Mouse (Mus musculus) C2C12 (cell line): ENCODE results near the gene Cox4i2. TPM values are rescaled to one million over a fixed set of nuclear protein-coding genes. Genes with fewer than 3 reads are reported as not detected.

Experiments used
- H3K27me3 ChIP-seq: one replicate; pipeline ENCODE4 v1.6.1; 2011; ENCODE audit not compliant: control insufficient read depth, insufficient read depth, insufficient read length
- H3K36me3 ChIP-seq: one replicate; pipeline ENCODE4 v1.6.1; 2011; ENCODE audit not compliant: control insufficient read depth, insufficient read depth
- H3K4me3 ChIP-seq: one replicate; pipeline ENCODE4 v1.5.1; 2011; ENCODE audit warnings: mild to moderate bottlenecking, control low read depth; ENCODE audit not compliant: poor library complexity, insufficient read depth, severe bottlenecking
- H3K79me2 ChIP-seq: one replicate; pipeline ENCODE4 v1.6.1; 2011; ENCODE audit not compliant: control insufficient read depth, insufficient read depth
- H3K79me3 ChIP-seq: one replicate; pipeline ENCODE4 v1.6.1; 2011; ENCODE audit warnings: low read depth, control low read depth
- H3ac ChIP-seq: one replicate; pipeline ENCODE3; 2011; ENCODE audit warnings: low read depth; ENCODE audit not compliant: control insufficient read depth, insufficient read length
- CEBPB ChIP-seq: IDR thresholded peaks from one replicate; pipeline ENCODE4 v1.6.1; 2011; ENCODE audit warnings: low read depth, mild to moderate bottlenecking, control low read depth, moderate library complexity
- CTCF ChIP-seq: IDR thresholded peaks from one replicate; pipeline ENCODE4 v1.5.1; 2011; ENCODE audit not compliant: control insufficient read depth, insufficient read depth, insufficient read length
- FOSL1 ChIP-seq: IDR thresholded peaks from one replicate; pipeline ENCODE4 v1.8.0; 2011; ENCODE audit warnings: mild to moderate bottlenecking, low read length; ENCODE audit not compliant: poor library complexity, insufficient read depth, severe bottlenecking
- MAX ChIP-seq: IDR thresholded peaks from one replicate; pipeline ENCODE4 v1.6.1; 2011; ENCODE audit warnings: mild to moderate bottlenecking, control low read depth
- MYOD1 ChIP-seq: IDR thresholded peaks from one replicate; pipeline ENCODE4 v1.6.1; 2011; ENCODE audit warnings: low read depth; ENCODE audit not compliant: control insufficient read depth, insufficient read length
- MYOG ChIP-seq: IDR thresholded peaks from one replicate; pipeline ENCODE4 v1.6.1; 2011; ENCODE audit not compliant: control insufficient read depth, insufficient read length; ENCODE audit errors: extremely low read depth
- USF1 ChIP-seq: IDR thresholded peaks from one replicate; pipeline ENCODE4 v1.6.1; 2011; ENCODE audit warnings: low read depth, mild to moderate bottlenecking, control low read depth, moderate library complexity
- polyA plus RNA-seq: library from polyadenylated mRNA; unstranded; fragments of >200 nt; fragmentation: generic; extraction: Trizol; gene quantifications from one replicate; pipeline ENCODE4 v1.2.1, GENCODE M21; 2012; ENCODE audit warnings: missing spikeins

Cox4i2 gene
- polyA plus RNA-seq, 1 experiment: 0.39 TPM

- no peak overlapping the region for H3K4me3 ChIP-seq
- TF ChIP-seq MYOG (no peak), MAX (no peak), FOSL1 (no peak), USF1 (no peak), MYOD1 (no peak), CTCF (no peak), CEBPB (no peak)
These were observed 28.7 kb upstream of the Cox4i2 start for GRCm38 (mm10) chr2:152725178-152725750.

GRCm38 (mm10) chr2:152726213-152726612, 27.8 kb upstream of the Cox4i2 start:
- H3ac ChIP-seq: no peak overlapping the region
- H3K79me3 ChIP-seq: peaks cover 1% of the 10 kb centered on the region
- no peaks in the 10 kb centered on the region for H3K27me3 ChIP-seq
- no peaks in the 10 kb centered on the region for H3K36me3 ChIP-seq
- no peak for TF ChIP-seq MAX
- TF ChIP-seq CTCF: no peak
- no peak for TF ChIP-seq MYOG
- TF ChIP-seq FOSL1: no peak
- no peak for TF ChIP-seq CEBPB
- TF ChIP-seq USF1: no peak
- no peak for TF ChIP-seq MYOD1
- peaks cover 22% of the 10 kb centered on the region for H3K79me2 ChIP-seq
- H3K4me3 ChIP-seq: no peak overlapping the region

More at GRCm38 (mm10) chr2:152725178-152725750, 28.7 kb upstream of the Cox4i2 start:
- Histone ChIP-seq H3K79me3 (no peaks in the 10 kb centered on the region), H3K79me2 (peaks cover 22% of the 10 kb centered on the region), H3ac (no peak overlapping the region), H3K27me3 (no peaks in the 10 kb centered on the region), H3K36me3 (no peaks in the 10 kb centered on the region)

GRCm38 (mm10) chr2:152726751-152727335, 27.1 kb upstream of the Cox4i2 start:
- Histone ChIP-seq H3K79me3 (peaks cover 1% of the 10 kb centered on the region), H3ac (peak overlapping the region; percentile 31), H3K79me2 (peaks cover 22% of the 10 kb centered on the region), H3K36me3 (no peaks in the 10 kb centered on the region), H3K4me3 (peak overlapping the region; percentile 15), H3K27me3 (no peaks in the 10 kb centered on the region)
- TF ChIP-seq MYOD1 (peak; percentile 68), USF1 (peak; percentile 91), CTCF (no peak), FOSL1 (no peak), CEBPB (peak; percentile 97)

GRCm38 (mm10) chr2:152727795-152728510, 26.0 kb upstream of the Cox4i2 start:
- Histone ChIP-seq H3K79me3 (peaks cover 3% of the 10 kb centered on the region), H3K27me3 (no peaks in the 10 kb centered on the region), H3K79me2 (peaks cover 22% of the 10 kb centered on the region), H3ac (peak overlapping the region; percentile 50), H3K4me3 (peak overlapping the region; percentile 15), H3K36me3 (no peaks in the 10 kb centered on the region)
- TF ChIP-seq MYOG (no peak), CTCF (no peak), FOSL1 (no peak), USF1 (no peak), CEBPB (no peak)

GRCm38 (mm10) chr2:152728594-152728993, 25.4 kb upstream of the Cox4i2 start:
- H3K4me3 ChIP-seq: no peak overlapping the region
- H3K79me2 ChIP-seq: peaks cover 22% of the 10 kb centered on the region
- no peaks in the 10 kb centered on the region for H3K36me3 ChIP-seq
- no peaks in the 10 kb centered on the region for H3K27me3 ChIP-seq
- TF ChIP-seq MYOD1 (no peak), CEBPB (no peak), USF1 (no peak), MAX (no peak), FOSL1 (no peak), MYOG (no peak), CTCF (no peak)
- H3ac ChIP-seq: peak overlapping the region; percentile 5
- peaks cover 3% of the 10 kb centered on the region for H3K79me3 ChIP-seq
